Mouse (Mus musculus): ENCODE results near the gene Ptprs.

DNA sequence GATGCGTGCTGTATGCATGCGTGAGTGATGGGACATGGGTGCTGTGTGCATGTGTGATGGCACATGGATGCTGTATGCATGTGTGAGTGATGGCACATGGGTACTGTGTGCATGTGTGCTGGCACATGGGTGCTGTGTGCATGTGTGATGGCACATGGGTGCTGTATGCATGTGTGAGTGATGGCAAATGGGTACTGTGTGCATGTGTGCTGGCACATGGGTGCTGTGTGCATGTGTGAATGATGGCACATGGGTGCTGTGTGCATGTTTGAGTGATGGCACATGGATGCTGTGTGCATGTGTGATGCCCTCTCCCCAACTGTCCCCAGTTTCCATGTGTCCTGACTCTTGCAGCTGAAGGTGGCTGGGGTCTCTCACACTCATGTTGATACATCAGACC, 56.3 kb downstream of the Ptprs start:
- TF ChIP-seq BHLHE40 (IDR thresholded peaks at IDR 0.05; ENCODE audit: borderline replicate concordance, low read depth, low read length) = no peak
- no peak for TF ChIP-seq EP300 (IDR thresholded peaks at IDR 0.05; ENCODE audit: low read depth in 1 of 2, low read length in 2 of 2)
- TF ChIP-seq UBTF (IDR thresholded peaks at IDR 0.05; ENCODE audit: borderline replicate concordance, insufficient read depth, low read depth, low read length) = no peak
- no peak for TF ChIP-seq POLR2A (IDR thresholded peaks at IDR 0.05; ENCODE audit: control insufficient read depth in 1 of 2, insufficient read depth in 1 of 2, low read depth in 1 of 2, low read length in 2 of 2, poor library complexity in 1 of 2)
- no peak for TF ChIP-seq TCF12 (IDR thresholded peaks at IDR 0.05; ENCODE audit: low read depth, low read length)
- no peak for TF ChIP-seq SMC3 (IDR thresholded peaks at IDR 0.05; ENCODE audit: low read depth, low read length)
- TF ChIP-seq CHD1 (IDR thresholded peaks at IDR 0.05; ENCODE audit: low read depth, low read length) = no peak
- no peak for TF ChIP-seq MAX (IDR thresholded peaks at IDR 0.05; ENCODE audit: low read length)
